Mouse (Mus musculus) layer of hippocampus, postnatal 10 days (tissue): ENCODE measurements around the gene Herc4. TPM values are rescaled to one million over a fixed set of nuclear protein-coding genes. Genes with fewer than 3 reads are reported as not detected.
"Not testable (repeated sequence)": the region's sequence is repeated elsewhere in the genome, so short reads cannot be mapped to it uniquely, and the experiment has no call there.

Experiments used
- DNase-seq, 2 experiments: peaks; one replicate each; pipeline ENCODE4 v3.0.0; 2021; ENCODE audit warnings: low spot score in 2 of 2
- total RNA-seq, 2 experiments: library from RNA; stranded (reverse); gene quantifications; 2 replicates each; pipeline ENCODE4 v1.2.3; 2021

Herc4 gene
- total RNA-seq, 2 experiments from 2014 or later = 38.1 to 40.2 TPM

GRCm38 (mm10) chr10:63350666-63351065 lies 107.1 kb downstream of the Herc4 start:
- DNase-seq = no peak

- DNase-seq = not testable (repeated sequence)
Observed at GRCm38 (mm10) chr10:63351099-63351498, 107.5 kb downstream of the Herc4 start.

- DNase-seq = no peak
Observed at GRCm38 (mm10) chr10:63352111-63352510, 108.5 kb downstream of the Herc4 start.

- no peak for DNase-seq
Observed at GRCm38 (mm10) chr10:63360502-63360901, 116.9 kb downstream of the Herc4 start.

GRCm38 (mm10) chr10:63365918-63366455 lies 122.4 kb downstream of the Herc4 start:
- DNase-seq = no peak

GRCm38 (mm10) chr10:63367386-63367785 lies 123.8 kb downstream of the Herc4 start:
- no peak for DNase-seq

Other genes with a start within 250 kb of the Herc4 start
- 10 to 100 TPM; 33.8 to 51.7 TPM for gene Hnrnph3, start 219.6 kb upstream of the Herc4 start, total RNA-seq
- 1 to 10 TPM; 1.6 to 2.9 TPM for gene Pbld2, start 219.5 kb upstream of the Herc4 start, total RNA-seq
- under 1 TPM in 1 of 2 experiments, not detected in 1; 0.53 TPM for gene Pbld1, start 183.6 kb upstream of the Herc4 start, total RNA-seq
- gene Atoh7, start 144.2 kb upstream of the Herc4 start, total RNA-seq = 1 to 10 TPM; 2.1 to 2.6 TPM
- gene Mypn, start 39.9 kb upstream of the Herc4 start, total RNA-seq = 1 to 10 TPM; 3.7 to 4.2 TPM
- 10 to 100 TPM; 13.7 to 13.8 TPM for gene Sirt1, start 137.9 kb downstream of the Herc4 start, total RNA-seq
- 10 to 100 TPM; 12.1 to 12.6 TPM for gene Dnajc12, start 138.6 kb downstream of the Herc4 start, total RNA-seq
- not detected for gene Gm7075, start 178.0 kb downstream of the Herc4 start, total RNA-seq
- 1 to 10 TPM; 1.0 to 1.5 TPM for gene Ctnna3, start 186.3 kb downstream of the Herc4 start, total RNA-seq